Mouse (Mus musculus): ENCODE measurements around the gene Eps8l3.

Eps8l3 gene

GRCm38 (mm10) chr3:107877005-107877404 is at the start of gene Eps8l3:
TSS of gene Eps8l3 (plus strand) at chr3:107877229.
- DNase-seq (ENCODE audit: low spot score), result no peak

GRCm38 (mm10) chr3:107827873-107828405 is 49.1 kb upstream of the Eps8l3 start:
- no peak for DNase-seq (ENCODE audit: low spot score)

DNA sequence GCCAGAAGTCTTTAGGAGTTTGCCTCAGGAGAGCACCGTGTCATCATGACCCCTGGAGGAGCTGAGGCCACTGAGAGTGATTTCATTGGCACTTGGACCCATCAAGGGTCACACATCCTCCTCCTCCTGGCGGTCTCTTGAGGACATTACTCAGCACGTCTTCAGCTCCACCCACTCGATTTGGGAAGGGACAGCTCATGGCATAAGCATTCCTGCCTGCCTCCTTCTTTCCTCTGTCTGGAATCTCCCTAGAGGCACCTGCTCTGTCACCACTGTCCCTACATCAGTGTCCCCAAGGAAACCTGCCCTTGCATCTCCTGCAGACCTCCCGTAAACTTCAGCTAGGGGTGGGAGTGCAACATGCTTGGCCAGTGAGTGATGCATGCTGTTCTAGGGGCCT is 48.5 kb upstream of the Eps8l3 start:
- no peak for DNase-seq (ENCODE audit: low spot score)

DNA sequence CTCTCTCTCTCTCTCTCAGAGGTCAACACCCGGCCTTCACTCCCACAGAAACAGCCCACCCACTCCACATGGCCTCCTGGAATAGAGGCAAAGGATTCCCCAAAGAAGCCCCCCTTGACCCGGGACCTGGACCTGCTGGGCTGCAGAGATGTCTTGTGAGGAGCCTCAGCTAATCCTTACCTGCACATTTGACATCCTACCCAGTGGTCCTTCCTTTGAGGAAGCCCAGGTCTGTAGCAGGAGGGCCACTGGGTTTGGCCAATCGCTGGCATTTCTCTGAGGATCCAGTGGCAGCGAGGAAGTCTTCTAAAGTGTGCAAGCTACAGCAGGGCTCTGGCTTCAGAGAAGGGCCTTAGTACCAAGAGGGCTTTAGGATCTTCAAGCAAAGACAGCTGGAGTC is 48.0 kb upstream of the Eps8l3 start:
- no peak for DNase-seq (ENCODE audit: low spot score)

DNA sequence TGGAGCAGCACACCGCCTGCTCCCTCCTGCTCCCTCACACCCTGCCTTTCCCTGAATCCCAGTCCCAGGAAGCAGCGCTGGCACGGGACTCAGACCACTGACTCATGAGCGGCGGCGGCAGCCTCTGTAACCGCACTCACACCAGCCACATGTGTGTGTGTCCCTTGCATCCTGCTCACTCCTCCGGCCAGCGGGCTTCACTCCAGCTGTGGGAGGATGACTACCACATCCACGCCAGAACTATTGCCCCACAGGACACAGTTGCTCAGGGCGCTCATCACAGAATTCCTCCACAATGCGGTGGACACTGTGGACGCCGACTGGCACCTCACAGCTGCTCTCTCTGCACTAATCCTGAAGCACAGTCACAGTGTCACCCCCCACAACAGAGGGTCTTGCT is 47.4 kb upstream of the Eps8l3 start:
- DNase-seq (ENCODE audit: low spot score), result no peak

DNA sequence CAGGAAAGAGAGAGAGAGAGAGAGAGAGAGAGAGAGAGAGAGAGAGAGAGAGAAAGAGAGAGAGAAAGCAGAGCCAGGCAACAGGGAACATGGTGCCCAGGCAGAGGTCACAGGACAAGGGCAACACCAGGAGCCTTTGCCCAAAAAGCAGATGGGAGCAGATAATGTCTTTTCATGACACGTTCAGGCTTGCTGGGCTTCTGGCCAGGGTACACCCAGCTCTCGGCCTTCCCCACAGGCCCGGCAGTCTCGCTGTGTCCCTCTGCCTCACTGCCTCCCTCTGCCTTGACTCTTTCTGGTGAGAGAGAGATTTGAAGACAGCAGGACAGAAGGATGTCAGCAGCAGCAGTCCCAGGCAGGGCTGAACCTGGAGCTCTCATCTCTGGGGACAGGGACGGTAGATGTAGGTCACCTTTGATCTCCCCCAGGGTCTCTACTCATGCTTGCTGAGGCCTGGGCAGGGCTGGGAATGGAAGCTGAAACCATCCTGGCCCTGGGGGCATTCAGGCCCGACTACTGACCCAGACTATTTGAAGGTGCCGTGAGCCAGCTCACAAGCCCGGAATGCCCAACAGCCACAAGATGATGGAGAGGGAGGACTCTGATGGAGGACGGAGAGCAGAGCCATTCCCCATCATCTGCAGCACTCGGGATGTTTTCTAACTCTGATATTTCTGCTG is 45.0 kb upstream of the Eps8l3 start:
- no peak for DNase-seq (ENCODE audit: low spot score)

DNA sequence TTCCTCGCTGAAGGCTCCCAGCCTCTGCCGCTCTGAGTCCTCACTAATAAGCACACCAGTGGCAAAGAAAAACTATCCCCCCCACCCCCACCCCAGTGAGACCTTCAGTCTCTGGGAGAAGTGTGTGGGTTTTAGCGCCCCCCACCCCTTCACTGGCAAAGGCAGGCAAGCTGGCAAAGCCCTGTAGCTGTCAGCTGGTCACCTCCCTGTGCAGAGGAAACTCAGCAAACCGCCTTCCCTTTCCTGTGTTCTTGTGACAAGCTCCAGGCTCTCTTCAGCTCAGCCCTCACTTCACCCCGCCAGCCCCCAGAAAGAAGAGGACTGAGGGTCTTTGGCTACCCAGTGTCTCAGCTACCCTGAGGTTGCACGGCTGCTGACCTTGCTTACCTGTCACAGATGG is 44.4 kb upstream of the Eps8l3 start:
- no peak for DNase-seq (ENCODE audit: low spot score)

- no peak for DNase-seq (ENCODE audit: low spot score)
These were observed 43.7 kb upstream of the Eps8l3 start for GRCm38 (mm10) chr3:107833370-107833769.

DNA sequence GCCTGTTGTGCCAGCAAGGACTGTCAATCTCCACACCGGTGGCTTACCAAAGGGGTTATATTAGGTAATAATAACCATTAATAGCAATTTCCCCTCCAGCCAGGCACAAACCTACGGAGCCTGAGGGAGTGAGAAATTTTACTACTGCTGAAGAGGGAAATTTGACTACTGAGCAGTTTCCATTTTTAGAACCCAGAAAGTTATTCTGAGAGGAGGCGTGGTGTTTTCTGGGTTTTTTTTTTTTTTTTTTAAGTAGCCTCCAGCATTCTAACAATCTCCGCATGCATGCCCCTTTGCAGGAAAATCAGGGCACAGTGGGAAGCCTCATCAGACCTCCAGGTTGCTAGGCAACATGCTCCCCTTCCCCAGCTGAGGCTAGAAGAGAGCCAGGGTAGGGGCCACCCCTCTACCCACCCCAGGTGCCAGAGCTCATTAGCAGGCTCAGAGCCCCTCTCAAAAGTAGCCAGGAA is 43.1 kb upstream of the Eps8l3 start:
- no peak for DNase-seq (ENCODE audit: low spot score)

GRCm38 (mm10) chr3:107835301-107835700 is 41.7 kb upstream of the Eps8l3 start:
- no peak for DNase-seq (ENCODE audit: low spot score)

- DNase-seq (ENCODE audit: low spot score), result no peak
These were observed 37.2 kb upstream of the Eps8l3 start for GRCm38 (mm10) chr3:107839855-107840254.

GRCm38 (mm10) chr3:107840855-107841254 is 36.2 kb upstream of the Eps8l3 start:
- DNase-seq (ENCODE audit: low spot score), result no peak

DNA sequence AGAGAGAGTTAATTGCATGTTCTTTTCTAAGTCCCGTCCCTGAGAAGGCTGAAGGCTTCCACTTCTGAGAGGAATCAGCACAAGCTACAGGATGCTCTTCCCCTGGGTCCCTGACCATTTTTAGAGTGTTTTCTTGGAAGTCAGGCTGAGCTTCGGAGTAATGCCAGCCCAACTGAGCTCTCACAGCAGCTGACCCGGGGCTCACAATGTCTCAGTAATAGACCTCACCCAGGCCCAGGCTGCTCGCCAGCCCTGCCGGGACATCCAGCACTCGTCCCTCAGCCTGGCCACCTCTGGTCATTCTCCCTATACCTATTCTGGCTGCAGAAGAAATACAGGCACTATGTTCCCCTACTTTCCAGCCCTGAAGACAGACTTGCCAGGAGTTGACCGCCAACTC is 35.7 kb upstream of the Eps8l3 start:
- no peak for DNase-seq (ENCODE audit: low spot score)

DNA sequence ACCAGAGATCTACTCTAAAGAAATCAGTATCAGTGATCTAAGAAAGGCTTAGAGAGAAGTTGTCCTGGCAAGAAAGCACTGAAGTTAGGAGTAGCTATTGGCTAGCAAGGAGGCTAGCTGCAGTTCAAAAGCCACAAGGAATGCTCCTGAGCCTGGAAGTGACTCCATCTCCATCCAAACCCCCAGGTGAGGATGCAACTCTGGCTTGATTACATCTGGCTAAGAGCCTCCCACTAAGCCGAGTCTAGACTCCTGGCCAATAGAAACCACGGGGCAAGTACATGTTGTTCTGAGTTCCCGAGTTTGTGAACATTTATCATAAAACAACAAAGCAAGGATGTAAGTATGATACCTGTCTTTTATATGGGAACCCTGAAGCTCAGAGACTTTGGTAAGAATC is 33.6 kb upstream of the Eps8l3 start:
- DNase-seq (ENCODE audit: low spot score), result no peak

- DNase-seq (ENCODE audit: low spot score), result no peak
These were observed 33.0 kb upstream of the Eps8l3 start for GRCm38 (mm10) chr3:107844001-107844400.

DNA sequence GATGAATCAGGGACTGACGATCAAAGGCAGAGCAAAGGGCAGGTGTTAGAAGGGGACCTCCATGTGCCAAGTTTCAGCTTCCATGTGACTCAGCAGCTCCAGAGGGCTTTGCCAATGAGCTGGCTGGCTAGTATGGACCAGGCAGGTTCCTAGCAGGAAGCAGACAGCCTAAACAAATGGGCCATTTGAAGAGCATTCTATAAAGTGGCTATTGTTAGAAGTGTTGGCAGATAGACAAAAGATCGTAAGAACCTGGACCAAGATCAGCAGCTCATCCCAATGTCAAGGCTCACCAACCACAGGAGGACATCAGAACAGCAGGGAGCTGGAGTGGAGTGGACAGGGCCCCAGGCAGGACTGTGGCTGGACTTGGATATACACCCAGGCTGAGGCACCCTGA is 32.5 kb upstream of the Eps8l3 start:
- no peak for DNase-seq (ENCODE audit: low spot score)

- no peak for DNase-seq (ENCODE audit: low spot score)
These were observed 30.9 kb upstream of the Eps8l3 start for GRCm38 (mm10) chr3:107846175-107846574.

DNA sequence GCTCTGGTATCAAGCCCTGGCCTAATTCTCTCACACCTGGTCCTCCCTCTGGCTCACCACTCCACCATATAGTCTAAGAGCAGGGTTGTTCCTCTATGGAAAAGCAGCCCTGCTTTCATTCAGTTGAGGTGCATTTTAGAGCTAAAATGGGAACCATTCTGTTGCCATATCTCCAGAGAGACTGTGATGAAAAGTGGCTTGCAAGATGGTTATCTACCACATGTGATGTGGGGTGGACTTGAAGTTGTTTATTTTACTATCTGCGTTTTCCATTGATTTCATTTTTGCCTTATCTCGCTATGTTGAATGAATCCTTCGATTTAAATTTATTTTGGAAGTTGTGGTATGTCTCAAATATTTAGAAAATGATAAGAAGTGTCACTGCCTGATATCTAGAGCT is 30.2 kb upstream of the Eps8l3 start:
- DNase-seq (ENCODE audit: low spot score), result no peak

DNA sequence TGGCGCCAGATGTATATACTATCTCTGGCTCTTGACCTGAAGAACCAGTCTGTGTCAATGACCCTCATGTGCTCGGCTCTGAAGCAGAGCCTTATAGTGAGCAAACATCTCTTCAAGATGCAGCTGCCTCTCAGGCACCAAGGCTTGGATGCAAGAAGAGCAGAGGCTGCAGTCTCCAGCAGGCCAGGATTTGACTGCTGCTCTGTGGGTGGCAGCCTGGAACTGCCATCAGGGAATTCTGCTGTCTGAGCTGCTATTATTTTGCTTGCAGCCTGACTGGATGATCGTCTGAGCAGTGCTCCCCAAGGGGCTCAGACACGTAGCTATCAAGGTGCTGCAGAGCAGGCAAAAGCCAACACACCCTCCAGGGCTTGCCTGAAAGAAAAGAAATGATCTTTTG is 28.9 kb upstream of the Eps8l3 start:
- DNase-seq (ENCODE audit: low spot score), result no peak

- DNase-seq (ENCODE audit: low spot score), result no peak
These were observed 27.9 kb upstream of the Eps8l3 start for GRCm38 (mm10) chr3:107849000-107849692.

DNA sequence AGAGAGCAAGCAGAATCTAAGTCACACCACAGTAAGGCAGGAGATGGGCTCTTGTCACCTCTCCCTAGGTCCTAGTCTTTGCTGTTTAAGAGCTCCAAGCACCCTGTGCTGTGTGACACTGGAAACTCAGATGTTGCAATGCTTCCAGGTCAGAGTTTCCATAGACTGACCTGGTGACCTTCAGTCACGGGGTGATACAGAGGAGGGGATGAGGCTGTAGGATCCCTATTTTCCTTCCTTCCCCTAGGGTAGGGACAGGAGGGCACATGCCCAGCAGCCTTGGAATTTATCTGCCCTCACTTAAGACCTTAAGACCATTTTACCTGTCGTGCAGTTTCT is 27.4 kb upstream of the Eps8l3 start:
- DNase-seq (ENCODE audit: low spot score), result no peak

- no peak for DNase-seq (ENCODE audit: low spot score)
These were observed 26.5 kb upstream of the Eps8l3 start for GRCm38 (mm10) chr3:107850418-107851031.

DNA sequence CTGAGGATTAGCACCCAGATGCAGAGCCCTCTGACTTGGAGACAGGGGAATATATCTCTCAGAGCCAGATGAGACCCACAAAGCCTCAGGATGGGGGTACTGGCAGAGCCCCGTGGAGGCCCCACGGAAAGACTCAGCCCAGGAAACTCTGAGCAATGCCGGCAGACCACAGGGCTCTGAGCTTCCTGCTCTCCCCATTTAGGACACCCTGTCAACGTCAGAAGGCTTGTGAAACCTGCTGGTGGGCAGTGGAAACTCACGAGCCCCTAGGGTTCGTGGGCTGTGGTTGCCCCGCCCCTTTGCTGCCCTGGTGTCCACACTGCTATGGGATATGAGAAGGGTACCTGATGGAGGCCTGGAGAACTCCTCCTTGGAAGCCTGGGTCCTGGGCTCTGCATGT is 24.2 kb upstream of the Eps8l3 start:
- DNase-seq (ENCODE audit: low spot score), result no peak

Data from layer of hippocampus, adult 9-10 months (tissue).